Mouse (Mus musculus) ES-E14 (cell line): ENCODE data around the gene Ofd1. TPM values are rescaled to one million over a fixed set of nuclear protein-coding genes. Genes with fewer than 3 reads are reported as not detected.

Experiments
- DNase-seq: peaks from one replicate; pipeline ENCODE4 v3.0.0-alpha.2; 2013; ENCODE audit warnings: low read depth, low spot score
- H3K27ac ChIP-seq: 2 replicates; pipeline ENCODE4 v1.5.1; 2012; ENCODE audit warnings: low read depth, mild to moderate bottlenecking, low read length, moderate library complexity, mixed read lengths; ENCODE audit not compliant: poor library complexity, insufficient read depth, severe bottlenecking
- H3K36me3 ChIP-seq: 2 replicates; pipeline ENCODE4 v1.6.1; 2012; ENCODE audit warnings: mild to moderate bottlenecking, low read length, moderate library complexity, mixed read lengths; ENCODE audit not compliant: control insufficient read depth, poor library complexity, insufficient read depth, severe bottlenecking
- H3K4me1 ChIP-seq, 2 experiments: fragments of 150-350 bp in 1 of 2; sonication (generic) in 1 of 2; 2 replicates each; pipeline ENCODE4 v1.6.1; 2012; ENCODE audit warnings: low read length in 2 of 2, mild to moderate bottlenecking in 1 of 2, mixed read lengths in 1 of 2; ENCODE audit not compliant: control insufficient read depth in 2 of 2, insufficient read depth in 2 of 2, poor library complexity in 1 of 2
- H3K4me3 ChIP-seq, 2 experiments: fragments of 150-350 bp in 1 of 2; sonication (generic) in 1 of 2; 2 replicates each; pipeline ENCODE4 v1.5.1; 2012; ENCODE audit warnings: low read length in 2 of 2, low read depth in 1 of 2, mild to moderate bottlenecking in 1 of 2, mixed read lengths in 1 of 2; ENCODE audit not compliant: insufficient read depth in 1 of 2, poor library complexity in 1 of 2, severe bottlenecking in 1 of 2
- H3K9ac ChIP-seq: 2 replicates; pipeline ENCODE4 v1.6.1; 2012; ENCODE audit warnings: low read depth, mild to moderate bottlenecking, low read length, mixed read lengths; ENCODE audit not compliant: poor library complexity, insufficient read depth, severe bottlenecking
- H3K9me3 ChIP-seq: fragments of 150-350 bp; sonication (generic); 2 replicates; pipeline ENCODE4 v1.6.1; 2012; ENCODE audit warnings: low read depth, mild to moderate bottlenecking, low read length; ENCODE audit not compliant: control insufficient read depth, insufficient read depth
- CHD2 ChIP-seq: IDR thresholded peaks from 2 replicates; pipeline ENCODE4 v1.6.1; 2014; ENCODE audit warnings: mild to moderate bottlenecking, low read depth, low read length, inconsistent platforms
- HCFC1 ChIP-seq: IDR thresholded peaks from 2 replicates; pipeline ENCODE4 v1.6.1; 2012; ENCODE audit warnings: low read length, inconsistent platforms, borderline replicate concordance; ENCODE audit not compliant: insufficient read depth
- MAFK ChIP-seq: IDR thresholded peaks from 2 replicates; pipeline ENCODE4 v1.6.1; 2014; ENCODE audit warnings: mild to moderate bottlenecking, low read depth, low read length, inconsistent platforms; ENCODE audit not compliant: insufficient read depth
- ZC3H11A ChIP-seq: IDR thresholded peaks from 2 replicates; pipeline ENCODE4 v1.6.1; 2012; ENCODE audit warnings: low read depth, mild to moderate bottlenecking, inconsistent platforms, low read length, borderline replicate concordance
- ZNF384 ChIP-seq: IDR thresholded peaks from 2 replicates; pipeline ENCODE4 v1.6.1; 2012; ENCODE audit warnings: low read depth, low read length, inconsistent platforms
- in situ Hi-C, 2 experiments: fragments of 600-800 bp; cut with MboI; formaldehyde crosslinking; loops; one replicate each; pipeline ENCODE4 v1.15.1; 2025; ENCODE audit warnings: low sequenced_read_pairs in 2 of 2, inconsistent platforms in 1 of 2; ENCODE audit not compliant: unreplicated experiment in 2 of 2
- total RNA-seq: library from RNA; depleted of rRNA; stranded (reverse); fragments of 300-350 nt; gene quantifications from 2 replicates; pipeline ENCODE4 v1.2.3, GENCODE M21; 2012

Ofd1 gene
- total RNA-seq, 1 experiment: 10.7 TPM

GRCm38 (mm10) chrX:166393753-166394152 lies 46.8 kb downstream of the Ofd1 start:
- Histone ChIP-seq H3K36me3 (no peaks in the 10 kb centered on the region), H3K4me3 (no peak overlapping the region), H3K4me1 (no peaks in the 10 kb centered on the region), H3K9me3 (no peaks in the 10 kb centered on the region), H3K27ac (no peak overlapping the region), H3K9ac (no peak overlapping the region)
- TF ChIP-seq HCFC1: no peak
- TF ChIP-seq MAFK: no peak
- no peak for TF ChIP-seq CHD2
- no peak for TF ChIP-seq ZNF384
- TF ChIP-seq ZC3H11A: no peak
- in situ Hi-C loops: no loop called here
- DNase-seq: peak; percentile 9

- in situ Hi-C loops: no loop called here
- no peak for DNase-seq
- TF ChIP-seq ZC3H11A (no peak), CHD2 (no peak)
- Histone ChIP-seq H3K9me3 (no peaks in the 10 kb centered on the region), H3K36me3 (no peaks in the 10 kb centered on the region), H3K4me3 (no peak overlapping the region), H3K9ac (no peak overlapping the region), H3K27ac (no peak overlapping the region), H3K4me1 (no peaks in the 10 kb centered on the region)
Observed at GRCm38 (mm10) chrX:166386656-166387055, 53.8 kb downstream of the Ofd1 start.

GRCm38 (mm10) chrX:166384935-166385334 lies 55.6 kb downstream of the Ofd1 start:
- no peaks in the 10 kb centered on the region for H3K9me3 ChIP-seq
- no peaks in the 10 kb centered on the region for H3K36me3 ChIP-seq
- H3K4me3 ChIP-seq: no peak overlapping the region
- TF ChIP-seq MAFK (no peak), ZNF384 (no peak), ZC3H11A (no peak), CHD2 (no peak), HCFC1 (no peak)
- no peaks in the 10 kb centered on the region for H3K4me1 ChIP-seq
- no peak overlapping the region for H3K27ac ChIP-seq
- no peak for DNase-seq
- in situ Hi-C loops: no loop called here
- H3K9ac ChIP-seq: no peak overlapping the region

GRCm38 (mm10) chrX:166383606-166384005 lies 56.9 kb downstream of the Ofd1 start:
- in situ Hi-C loops: no loop called here
- no peak for DNase-seq

GRCm38 (mm10) chrX:166378652-166379051 lies 61.9 kb downstream of the Ofd1 start:
- Histone ChIP-seq H3K9ac (no peak overlapping the region), H3K9me3 (no peaks in the 10 kb centered on the region), H3K36me3 (no peaks in the 10 kb centered on the region), H3K4me3 (no peak overlapping the region), H3K4me1 (no peaks in the 10 kb centered on the region), H3K27ac (no peak overlapping the region)
- in situ Hi-C loops: no loop called here
- DNase-seq: no peak
- no peak for TF ChIP-seq ZNF384
- no peak for TF ChIP-seq CHD2
- no peak for TF ChIP-seq HCFC1
- TF ChIP-seq MAFK: no peak
- no peak for TF ChIP-seq ZC3H11A

More at GRCm38 (mm10) chrX:166383606-166384005, 56.9 kb downstream of the Ofd1 start:
- Histone ChIP-seq H3K9me3 (no peaks in the 10 kb centered on the region), H3K27ac (no peak overlapping the region), H3K9ac (no peak overlapping the region), H3K4me3 (no peak overlapping the region), H3K4me1 (no peaks in the 10 kb centered on the region), H3K36me3 (no peaks in the 10 kb centered on the region)
- TF ChIP-seq ZNF384 (no peak), ZC3H11A (no peak), HCFC1 (no peak), MAFK (no peak), CHD2 (no peak)
